Mouse (Mus musculus) forebrain, embryonic 13.5 days (tissue): Measurements from ENCODE around the gene Ankrd9. TPM values are rescaled to one million over a fixed set of nuclear protein-coding genes. Genes with fewer than 3 reads are reported as not detected.

ENCODE experiments used
- ATAC-seq: fragments of 200-750 bp; cut with Nextera tagmentation; 2 replicates; pipeline ENCODE4 v1.8.0; 2017
- H3K27ac ChIP-seq: fragments of 300-500 bp; sonication (generic); 2 replicates; pipeline ENCODE4 v1.5.1; 2015; ENCODE audit warnings: inconsistent platforms, mild to moderate bottlenecking, moderate library complexity
- H3K27me3 ChIP-seq: fragments of 300-500 bp; sonication (generic); 2 replicates; pipeline ENCODE4 v1.6.1; 2015; ENCODE audit warnings: mild to moderate bottlenecking, inconsistent platforms
- H3K36me3 ChIP-seq: fragments of 300-500 bp; sonication (generic); 2 replicates; pipeline ENCODE4 v1.6.1; 2015; ENCODE audit warnings: mild to moderate bottlenecking, inconsistent platforms; ENCODE audit not compliant: poor library complexity, severe bottlenecking
- H3K4me1 ChIP-seq: fragments of 300-500 bp; sonication (generic); 2 replicates; pipeline ENCODE4 v1.6.1; 2015; ENCODE audit warnings: inconsistent platforms
- H3K4me2 ChIP-seq: fragments of 300-500 bp; sonication (generic); 2 replicates; pipeline ENCODE4 v1.6.1; 2015; ENCODE audit warnings: inconsistent platforms, mild to moderate bottlenecking, moderate library complexity
- H3K4me3 ChIP-seq: fragments of 300-500 bp; sonication (generic); 2 replicates; pipeline ENCODE4 v1.5.1; 2015; ENCODE audit warnings: mild to moderate bottlenecking, inconsistent platforms
- H3K9ac ChIP-seq: fragments of 300-500 bp; sonication (generic); 2 replicates; pipeline ENCODE4 v1.6.1; 2015; ENCODE audit warnings: mild to moderate bottlenecking, inconsistent platforms
- H3K9me3 ChIP-seq: fragments of 300-500 bp; sonication (generic); replicated peaks from 2 replicates; pipeline ENCODE4 v1.6.1; 2016; ENCODE audit warnings: inconsistent platforms
- WGBS: fragments of 180-500 bp; shearing (Covaris S2); methylation state at CpG from one replicate; pipeline ENCODE4 v1.1.7; 2015; 5-methylcytosine and 5-hydroxymethylcytosine counted together
- polyA plus RNA-seq: library from polyadenylated mRNA; unstranded; fragments of >200 nt; fragmentation: Nextera tagmentation; extraction: Ambion mirVana; gene quantifications from 2 replicates; pipeline ENCODE4 v1.2.1, GENCODE M21; 2015

Ankrd9 gene
- polyA plus RNA-seq, 1 experiment from 2014 or later = 9.4 TPM

DNA sequence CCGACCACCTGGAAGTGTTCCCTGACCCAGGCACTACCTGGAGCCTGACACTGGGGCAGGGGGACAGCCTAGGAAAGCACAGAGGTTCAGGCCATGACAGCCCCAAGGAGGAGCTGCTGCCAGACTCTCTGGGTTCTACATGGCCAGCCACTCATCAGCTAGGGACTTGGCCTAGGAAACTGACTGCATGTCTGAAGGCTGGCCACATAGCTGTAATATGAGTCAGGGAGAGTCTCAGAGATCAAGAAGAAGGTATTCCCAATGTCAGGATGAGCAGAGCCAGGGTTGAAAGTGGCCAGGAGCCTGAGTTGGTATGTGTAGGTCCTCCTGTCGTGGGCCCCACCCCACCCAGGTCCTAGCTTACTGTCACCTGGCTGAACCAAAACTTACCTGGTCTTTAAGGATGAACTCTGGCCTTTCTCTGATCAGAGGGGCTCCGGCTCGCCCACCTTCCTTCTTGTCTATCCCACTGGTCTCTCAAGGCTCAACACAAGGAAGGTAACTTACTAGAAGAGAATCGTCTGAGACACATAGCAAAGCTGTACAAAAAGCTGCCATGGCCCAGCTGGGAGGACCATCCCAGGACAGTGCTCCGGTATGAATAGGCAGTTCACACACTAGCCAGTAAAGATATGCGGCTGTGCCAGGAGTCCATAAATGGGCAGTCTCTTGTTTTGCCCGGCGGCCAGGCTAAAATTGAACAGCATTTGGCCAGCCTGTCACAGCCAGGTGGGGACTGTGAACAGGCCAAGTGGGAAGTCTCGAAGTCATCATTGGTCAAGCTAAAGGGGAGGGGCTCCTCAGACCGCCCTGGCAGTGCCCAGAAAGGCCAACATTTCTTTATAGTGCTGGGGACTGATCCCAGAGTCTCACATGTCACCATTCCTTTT is 7.9 kb upstream of the Ankrd9 start:
- WGBS = 81% methylated on average over 11 of the region's 11 CpGs
- H3K4me3 ChIP-seq = no peak overlapping the region
- peaks cover 6% of the 10 kb centered on the region; the same call in 1 of the 2 replicates for H3K4me1 ChIP-seq
- H3K27ac ChIP-seq = no peak overlapping the region
- no peak overlapping the region for H3K9ac ChIP-seq
- no peak overlapping the region for H3K4me2 ChIP-seq
- H3K27me3 ChIP-seq = no peaks in the 10 kb centered on the region
- no peaks in the 10 kb centered on the region for H3K36me3 ChIP-seq
- no peak for ATAC-seq
- H3K9me3 ChIP-seq = no peaks in the 10 kb centered on the region

DNA sequence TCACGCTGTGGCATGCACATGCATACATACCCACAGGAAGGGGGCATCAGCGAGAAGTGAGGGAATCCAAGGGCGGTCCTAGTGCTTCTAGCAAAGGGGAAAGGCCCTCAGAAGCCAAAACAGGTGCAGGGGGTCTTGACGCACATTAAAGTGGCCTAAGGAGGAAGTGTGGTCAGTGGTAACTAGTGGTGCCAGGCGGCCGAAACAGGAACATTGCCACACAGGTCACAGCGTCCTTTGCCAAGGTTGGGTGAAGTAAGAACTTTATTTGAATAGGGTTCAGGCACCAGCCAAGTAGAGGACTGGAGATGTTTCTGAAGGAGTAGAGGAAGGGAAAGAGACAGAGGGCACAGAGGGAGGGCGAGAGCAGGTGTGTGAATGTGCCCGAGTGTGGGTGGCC is 6.3 kb upstream of the Ankrd9 start:
- H3K4me3 ChIP-seq = no peak overlapping the region
- WGBS = 87% methylated on average over 9 of the region's 9 CpGs
- no peak overlapping the region for H3K27ac ChIP-seq
- no peaks in the 10 kb centered on the region for H3K4me1 ChIP-seq
- no peak overlapping the region for H3K9ac ChIP-seq
- no peaks in the 10 kb centered on the region for H3K27me3 ChIP-seq
- H3K36me3 ChIP-seq = no peaks in the 10 kb centered on the region
- no peak overlapping the region for H3K4me2 ChIP-seq
- H3K9me3 ChIP-seq = no peaks in the 10 kb centered on the region
- ATAC-seq = no peak

DNA sequence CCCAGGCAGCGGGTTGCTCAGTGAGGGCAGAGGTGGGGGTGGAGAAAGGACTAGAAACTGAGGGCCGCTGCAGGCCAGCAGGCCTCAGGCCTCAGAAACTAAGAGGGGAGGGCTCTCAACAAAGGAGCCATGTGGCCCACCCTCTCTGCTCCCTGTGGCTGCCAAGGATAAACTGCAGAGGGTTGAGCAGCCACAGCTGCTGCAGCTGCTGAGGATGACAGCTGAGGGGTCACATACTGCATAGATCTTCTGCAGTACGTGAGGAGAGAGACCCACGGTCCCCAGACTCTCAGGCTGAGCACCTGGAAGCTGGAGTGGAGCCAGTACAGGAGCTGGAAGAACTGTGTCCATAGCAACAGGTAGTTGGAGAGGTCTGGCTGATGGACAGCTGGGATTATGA is 5.8 kb upstream of the Ankrd9 start:
- ATAC-seq = no peak
- Histone ChIP-seq H3K27ac (no peak overlapping the region), H3K4me1 (no peaks in the 10 kb centered on the region), H3K27me3 (no peaks in the 10 kb centered on the region), H3K4me3 (no peak overlapping the region), H3K36me3 (no peaks in the 10 kb centered on the region), H3K9me3 (no peaks in the 10 kb centered on the region), H3K9ac (no peak overlapping the region), H3K4me2 (no peak overlapping the region)
- 73% methylated on average over 4 of the region's 4 CpGs for WGBS

DNA sequence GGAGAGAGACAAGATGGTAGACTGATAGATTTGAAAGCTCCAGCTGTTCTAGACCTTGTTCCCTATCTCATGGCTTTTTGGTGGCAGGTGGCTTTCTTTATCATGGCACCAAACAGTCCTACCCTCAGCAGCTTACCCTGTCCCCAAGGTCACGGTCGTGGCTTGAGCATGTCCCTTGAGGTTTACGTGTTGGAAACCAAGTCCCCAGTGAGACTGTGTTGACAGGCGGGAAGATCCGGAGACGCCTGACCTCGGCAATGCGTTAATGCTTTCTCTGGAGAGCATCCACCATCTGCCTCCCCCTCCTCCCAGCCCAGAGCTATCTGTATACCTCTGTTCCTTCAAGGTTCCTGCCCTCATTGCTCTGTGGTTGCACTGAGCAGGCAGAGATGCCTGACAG is 4.9 kb upstream of the Ankrd9 start:
- Histone ChIP-seq H3K36me3 (no peaks in the 10 kb centered on the region), H3K9me3 (no peaks in the 10 kb centered on the region), H3K4me1 (peaks cover 4% of the 10 kb centered on the region), H3K27me3 (no peaks in the 10 kb centered on the region), H3K4me3 (no peak overlapping the region), H3K27ac (no peak overlapping the region), H3K9ac (no peak overlapping the region), H3K4me2 (no peak overlapping the region)
- WGBS = 94% methylated on average over 8 of the region's 8 CpGs
- ATAC-seq = no peak

DNA sequence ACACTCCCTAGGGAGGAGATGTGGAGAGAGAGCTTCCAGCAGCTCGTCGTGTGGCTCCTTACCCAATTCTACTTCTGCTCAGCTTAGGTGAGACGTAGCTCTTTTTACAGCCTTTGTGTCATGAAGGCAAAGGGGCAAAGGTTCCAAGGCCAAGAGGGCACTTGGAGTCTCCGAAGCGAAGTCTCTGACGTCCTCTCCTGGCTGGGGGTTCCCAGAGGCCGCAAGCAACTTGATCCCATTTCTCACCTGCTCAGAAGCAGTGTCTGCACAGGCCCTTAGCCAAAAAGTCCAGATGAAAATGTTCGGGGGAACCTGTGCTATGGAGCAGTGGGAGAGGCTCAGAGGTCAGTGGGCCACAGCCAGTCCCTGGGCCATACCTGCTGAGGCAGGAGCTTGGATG is 4.2 kb upstream of the Ankrd9 start:
- no peak for ATAC-seq
- 83% methylated on average over 8 of the region's 8 CpGs for WGBS
- no peak overlapping the region for H3K4me3 ChIP-seq

DNA sequence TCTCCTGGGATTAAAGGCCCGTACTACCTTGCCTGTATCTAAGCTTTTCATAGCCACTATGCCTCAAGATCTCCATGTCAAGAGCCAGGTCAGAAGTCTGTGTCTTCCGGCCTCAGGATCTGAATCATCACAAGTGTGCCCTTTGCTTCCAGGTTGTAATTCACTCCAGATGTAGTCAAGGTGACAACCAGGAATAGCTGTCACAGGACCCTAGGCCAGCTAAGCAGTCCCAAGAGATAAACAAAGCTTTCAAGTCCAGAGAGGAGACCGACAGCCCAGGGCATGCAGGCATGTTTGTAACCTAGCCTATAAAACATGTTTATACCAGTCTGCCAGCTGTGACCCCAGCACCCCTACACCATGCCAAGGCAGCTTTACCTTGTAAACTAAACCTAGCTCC is 2.9 kb upstream of the Ankrd9 start:
- Histone ChIP-seq H3K9ac (no peak overlapping the region), H3K4me1 (peaks cover 14% of the 10 kb centered on the region), H3K27ac (no peak overlapping the region), H3K4me3 (no peak overlapping the region), H3K36me3 (peaks cover 7% of the 10 kb centered on the region), H3K9me3 (0 out of 2 replicates have a peak, but pooled peaks cover 3% of the 10 kb centered on the region), H3K4me2 (no peak overlapping the region), H3K27me3 (no peaks in the 10 kb centered on the region)
- 88% methylated on average over 3 of the region's 3 CpGs for WGBS
- no peak for ATAC-seq

More for the DNA sequence above, 4.2 kb upstream of the Ankrd9 start:
- no peak overlapping the region for H3K9ac ChIP-seq
- H3K36me3 ChIP-seq = no peaks in the 10 kb centered on the region
- H3K4me1 ChIP-seq = peaks cover 8% of the 10 kb centered on the region
- no peaks in the 10 kb centered on the region for H3K27me3 ChIP-seq
- no peaks in the 10 kb centered on the region for H3K9me3 ChIP-seq
- H3K27ac ChIP-seq = no peak overlapping the region
- no peak overlapping the region for H3K4me2 ChIP-seq

DNA sequence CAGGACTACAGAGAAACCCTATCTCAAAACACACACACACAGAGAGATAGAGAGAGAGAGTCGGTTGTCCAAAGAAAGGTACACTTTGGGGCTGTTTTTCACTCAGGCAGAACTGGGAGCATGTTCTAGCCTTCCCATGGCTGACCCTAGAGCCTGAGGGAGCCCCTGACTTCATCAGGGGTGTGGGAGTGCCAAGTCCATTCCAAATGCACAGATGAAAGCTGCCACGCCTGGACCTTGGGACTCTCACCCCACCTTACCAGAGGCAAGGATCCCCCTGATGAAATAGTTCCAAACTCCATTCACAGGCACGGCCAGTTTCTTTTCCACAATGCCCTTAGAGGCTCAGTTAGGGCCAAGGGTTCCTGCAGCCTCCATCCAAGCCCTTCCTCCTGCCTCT is 968 bp upstream of the Ankrd9 start:
- peaks cover 14% of the 10 kb centered on the region for H3K4me1 ChIP-seq
- no peak overlapping the region for H3K4me3 ChIP-seq
- WGBS = 94% methylated on average over 3 of the region's 3 CpGs
- H3K27ac ChIP-seq = no peak overlapping the region
- H3K36me3 ChIP-seq = peaks cover 26% of the 10 kb centered on the region
- H3K9ac ChIP-seq = no peak overlapping the region
- H3K4me2 ChIP-seq = peak overlapping the region; percentile 96; the same call in 1 of the 2 replicates
- 0 out of 2 replicates have a peak, but pooled peaks cover 3% of the 10 kb centered on the region for H3K9me3 ChIP-seq
- no peaks in the 10 kb centered on the region for H3K27me3 ChIP-seq
- no peak for ATAC-seq

DNA sequence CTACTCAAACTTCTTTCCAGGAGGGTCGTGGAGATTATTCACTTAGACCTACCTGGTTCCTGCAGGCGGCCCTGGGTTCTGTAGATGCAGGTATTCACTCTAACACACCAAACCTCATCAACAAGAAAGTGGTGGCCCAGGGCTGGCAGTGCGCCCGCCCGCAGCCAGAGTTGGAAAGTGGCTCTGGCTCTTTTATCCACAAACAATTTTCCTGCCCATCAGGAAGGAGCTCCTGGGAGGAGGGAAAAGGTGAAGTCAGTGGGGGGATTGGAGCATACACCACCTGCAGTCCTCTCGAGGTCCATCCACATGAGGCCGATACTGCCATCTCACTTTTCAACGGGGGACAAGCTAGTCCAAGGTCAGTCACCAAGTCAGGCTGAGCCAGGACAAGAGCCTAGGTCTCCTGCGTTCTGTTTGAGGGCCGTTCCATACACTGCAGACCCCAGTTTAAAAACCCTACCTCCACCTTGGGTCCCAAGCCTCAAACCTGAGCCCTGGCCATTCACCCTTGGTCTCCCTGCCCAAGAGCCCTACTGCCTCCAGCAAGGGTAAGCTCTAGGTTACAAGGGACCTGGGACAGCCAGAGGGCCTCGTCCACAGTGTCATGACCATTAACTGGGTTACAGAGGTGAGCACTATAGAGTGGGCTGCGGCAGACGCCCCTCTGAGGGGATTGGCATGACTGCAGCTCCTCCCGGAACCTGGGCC is 789 bp downstream of the Ankrd9 start:
- Histone ChIP-seq H3K9ac (peak overlapping the region; percentile 86), H3K4me2 (peak overlapping the region; percentile 96), H3K9me3 (0 out of 2 replicates have a peak, but pooled peaks cover 3% of the 10 kb centered on the region), H3K36me3 (peaks cover 39% of the 10 kb centered on the region), H3K4me1 (peaks cover 14% of the 10 kb centered on the region), H3K27ac (no peak overlapping the region; the same call in 1 of the 2 replicates), H3K4me3 (peak overlapping the region; percentile 77), H3K27me3 (no peaks in the 10 kb centered on the region)
- no peak for ATAC-seq
- WGBS = 43% methylated on average over 14 of the region's 14 CpGs

DNA sequence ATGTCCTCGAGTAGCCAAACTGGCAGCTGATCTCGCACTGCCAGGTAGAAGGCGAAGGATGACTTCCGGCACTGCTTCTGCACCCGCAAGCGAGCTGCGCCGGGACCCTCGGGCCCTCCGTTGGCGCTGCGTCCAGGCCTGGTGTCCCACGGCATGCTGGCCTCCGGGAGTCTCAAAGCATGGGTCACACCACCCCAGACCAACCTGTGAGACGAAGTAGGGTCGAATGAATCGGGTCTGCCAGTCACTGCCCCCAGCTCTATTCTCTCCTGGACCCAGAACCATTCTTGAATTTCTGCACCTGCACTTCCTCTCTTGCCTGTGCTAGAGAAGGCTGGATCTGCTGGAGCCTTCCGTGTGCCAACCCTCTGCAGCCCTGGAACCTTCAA is 1.5 kb downstream of the Ankrd9 start:
- Histone ChIP-seq H3K4me1 (peaks cover 14% of the 10 kb centered on the region), H3K36me3 (peaks cover 45% of the 10 kb centered on the region), H3K4me2 (no peak overlapping the region; the same call in 1 of the 2 replicates), H3K4me3 (no peak overlapping the region), H3K27me3 (no peaks in the 10 kb centered on the region), H3K9me3 (0 out of 2 replicates have a peak, but pooled peaks cover 3% of the 10 kb centered on the region), H3K27ac (no peak overlapping the region), H3K9ac (no peak overlapping the region)
- WGBS = 94% methylated on average over 18 of the region's 18 CpGs
- ATAC-seq = no peak

DNA sequence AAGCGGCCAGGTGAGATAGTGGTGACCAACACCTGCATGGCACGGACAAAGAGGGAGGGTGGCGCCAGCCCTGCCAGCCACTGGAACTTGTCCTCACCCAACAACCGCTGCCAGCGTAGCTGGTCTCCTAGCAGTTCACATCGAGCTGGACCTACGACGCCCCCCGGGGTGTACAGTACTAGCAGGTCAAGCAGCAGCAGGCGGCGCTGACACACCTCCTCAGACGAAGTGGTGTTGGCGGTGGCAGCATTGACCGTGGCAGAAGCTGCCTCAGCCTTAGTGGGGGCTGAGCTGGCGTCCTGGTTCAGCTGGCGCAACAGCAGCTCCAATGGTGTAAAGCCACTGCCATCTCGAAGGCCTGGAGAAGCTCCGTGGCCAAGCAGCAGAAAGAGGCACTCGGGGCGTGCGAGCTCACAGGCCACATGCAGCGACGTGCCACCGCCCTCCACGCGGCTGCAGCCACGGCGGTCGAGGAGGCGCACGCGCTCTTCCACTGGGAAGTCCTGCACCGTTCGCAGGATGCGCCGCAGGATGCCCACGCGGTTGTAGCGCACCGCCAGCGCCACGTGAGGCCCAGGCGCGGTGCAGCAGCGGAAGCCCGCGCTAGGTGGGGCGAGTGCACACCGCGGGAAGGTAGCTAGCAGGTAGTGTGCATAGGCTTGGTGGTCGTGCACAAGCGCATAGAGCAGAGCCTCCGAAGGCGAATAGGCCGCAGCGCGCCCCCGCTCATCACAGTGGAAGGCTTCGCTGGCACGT is 2.1 kb downstream of the Ankrd9 start:
- Histone ChIP-seq H3K9ac (no peak overlapping the region), H3K27ac (no peak overlapping the region), H3K4me1 (peaks cover 14% of the 10 kb centered on the region), H3K4me3 (no peak overlapping the region), H3K4me2 (no peak overlapping the region), H3K27me3 (no peaks in the 10 kb centered on the region), H3K36me3 (peaks cover 45% of the 10 kb centered on the region), H3K9me3 (0 out of 2 replicates have a peak, but pooled peaks cover 3% of the 10 kb centered on the region)
- ATAC-seq = no peak
- 97% methylated on average over 60 of the region's 60 CpGs for WGBS

DNA sequence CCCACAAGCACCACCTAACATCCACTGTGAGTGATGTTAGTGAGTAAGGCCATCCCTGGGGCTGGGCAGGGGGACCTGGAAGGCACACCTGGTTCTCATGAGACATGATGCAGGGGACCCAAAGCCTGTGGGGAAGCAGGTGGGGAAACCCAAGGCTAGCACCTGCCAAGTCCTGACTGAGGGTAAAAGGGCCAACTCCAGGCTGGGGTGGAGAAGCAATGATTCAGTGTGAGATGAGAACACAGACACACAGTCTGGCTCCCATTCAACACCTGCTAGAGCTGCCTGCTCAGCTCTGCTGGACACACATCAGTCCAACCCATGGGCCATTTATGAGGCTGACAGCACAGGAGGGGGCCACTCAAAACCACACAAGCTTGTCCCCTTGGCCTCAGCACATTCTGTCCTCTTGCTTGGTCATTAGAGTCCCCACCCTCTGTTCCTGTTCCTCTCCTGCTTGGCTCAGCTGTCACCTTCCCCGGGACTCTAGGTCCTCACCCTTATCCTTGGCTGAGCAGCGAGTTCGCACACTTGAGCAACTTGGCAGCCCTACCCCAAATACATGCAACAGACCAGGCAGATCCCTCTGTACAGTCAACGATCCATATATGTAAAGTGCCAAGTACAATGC is 2.9 kb downstream of the Ankrd9 start:
- Histone ChIP-seq H3K9ac (no peak overlapping the region), H3K4me2 (no peak overlapping the region), H3K4me1 (peaks cover 14% of the 10 kb centered on the region), H3K9me3 (0 out of 2 replicates have a peak, but pooled peaks cover 3% of the 10 kb centered on the region), H3K27me3 (no peaks in the 10 kb centered on the region), H3K27ac (no peak overlapping the region), H3K4me3 (no peak overlapping the region), H3K36me3 (peaks cover 47% of the 10 kb centered on the region)
- WGBS = 91% methylated on average over 4 of the region's 4 CpGs
- no peak for ATAC-seq
